Mouse (Mus musculus) brain, embryonic 14.5 days (tissue): ENCODE results near the gene Gpr157.

Experiments used
- CTCF ChIP-seq: fragments of 200-500 bp; IDR thresholded peaks from 2 replicates; pipeline ENCODE4 v1.5.1; 2012; ENCODE audit warnings: inconsistent platforms, mild to moderate bottlenecking, moderate library complexity, borderline replicate concordance; ENCODE audit not compliant: insufficient read depth, insufficient read length; ENCODE audit errors: extremely low read depth
- POLR2A ChIP-seq: fragments of 200-500 bp; IDR thresholded peaks from 2 replicates; pipeline ENCODE4 v1.6.1; 2012; ENCODE audit warnings: mild to moderate bottlenecking, inconsistent platforms, borderline replicate concordance; ENCODE audit not compliant: poor library complexity, insufficient read depth, insufficient read length, severe bottlenecking; ENCODE audit errors: extremely low read depth

DNA sequence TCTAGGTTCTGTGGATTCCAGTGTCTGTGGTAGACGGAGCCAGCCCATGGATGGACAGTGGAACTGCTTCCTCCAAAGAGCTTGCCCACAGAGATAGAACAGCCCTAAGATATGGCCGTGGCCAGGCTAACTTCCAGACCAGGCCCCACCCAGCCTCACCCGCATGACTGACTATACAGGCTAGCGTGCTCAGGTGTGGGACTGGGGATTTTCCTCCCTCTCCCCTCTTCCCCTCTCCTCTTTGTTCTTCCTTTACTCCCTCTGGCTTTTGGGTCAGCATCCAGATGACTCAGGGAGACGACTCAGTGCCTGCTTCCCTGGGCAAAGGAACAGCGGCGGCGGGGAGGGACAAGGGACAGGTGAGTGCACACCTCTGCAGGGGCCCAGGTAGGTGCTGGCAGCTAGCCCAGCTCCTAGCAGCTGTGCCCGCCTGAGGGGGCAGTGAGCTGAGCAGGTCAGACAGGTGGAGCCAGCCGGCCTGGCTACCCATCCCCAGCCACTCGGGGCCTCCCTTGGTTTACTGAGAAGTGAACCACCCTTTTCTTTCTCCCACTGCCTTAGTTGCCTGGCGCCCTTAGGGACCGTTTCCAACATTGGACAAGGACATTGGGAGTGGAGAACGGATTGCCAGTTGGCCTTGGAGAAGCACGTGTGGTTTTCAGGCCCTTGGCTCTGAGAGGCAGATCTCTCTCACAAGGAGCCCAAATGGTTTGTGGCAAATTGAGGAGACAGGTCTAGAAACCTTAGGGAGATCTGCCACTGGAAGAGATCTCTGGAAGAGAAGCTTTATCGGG, 25.5 kb upstream of the Gpr157 start:
- no peak for TF ChIP-seq POLR2A
- no peak for TF ChIP-seq CTCF
